Mouse (Mus musculus) layer of hippocampus, adult 9-11 months (tissue): ENCODE results near the gene Atp1a2.
"Not testable (repeated sequence)": the region's sequence is repeated elsewhere in the genome, so short reads cannot be mapped to it uniquely, and the experiment has no call there.

ENCODE experiments used
- DNase-seq: peaks from one replicate; pipeline ENCODE4 v3.0.0; 2022

Gene Atp1a2

GRCm38 (mm10) chr1:172261477-172262078, 36.3 kb downstream of the Atp1a2 start, which contains the start of gene Igsf8:
Gene Igsf8, plus strand, starts transcription at chr1:172261641.
- DNase-seq: no peak

- no peak for DNase-seq
These were observed 39.5 kb downstream of the Atp1a2 start, which contains the start of gene Atp1a4 for GRCm38 (mm10) chr1:172258314-172258713. Gene Atp1a4, minus strand, starts transcription at chr1:172258414.

GRCm38 (mm10) chr1:172247679-172248078, 50.2 kb downstream of the Atp1a2 start:
- no peak for DNase-seq

- peak; percentile 68 for DNase-seq
These were observed 50.6 kb downstream of the Atp1a2 start for GRCm38 (mm10) chr1:172247216-172247615.

GRCm38 (mm10) chr1:172244645-172245044, 53.2 kb downstream of the Atp1a2 start:
- not testable (repeated sequence) for DNase-seq

- DNase-seq: no peak
These were observed 54.2 kb downstream of the Atp1a2 start for GRCm38 (mm10) chr1:172243547-172244205.

- DNase-seq: peak; percentile 18
These were observed 55.5 kb downstream of the Atp1a2 start for GRCm38 (mm10) chr1:172242401-172242800.

- no peak for DNase-seq
These were observed 56.7 kb downstream of the Atp1a2 start for GRCm38 (mm10) chr1:172240945-172241708.

GRCm38 (mm10) chr1:172229215-172229614, 68.6 kb downstream of the Atp1a2 start:
- no peak for DNase-seq

- DNase-seq: no peak
These were observed 69.7 kb downstream of the Atp1a2 start for GRCm38 (mm10) chr1:172228209-172228608.
